Mouse (Mus musculus): ENCODE data around the gene Gm2381. TPM values are rescaled to one million over a fixed set of nuclear protein-coding genes. Genes with fewer than 3 reads are reported as not detected.
"Not testable (repeated sequence)": the region's sequence is repeated elsewhere in the genome, so short reads cannot be mapped to it uniquely, and the experiment has no call there.

Gene Gm2381
- polyA plus RNA-seq (2012; fragmentation: generic; extraction: Trizol) = 0.05 TPM
- long read RNA-seq, experiment 1 = 0 reads
- long read RNA-seq, experiment 2, full-length matches to known transcripts = 1 of 1 reads
- long read RNA-seq, experiment 2, partial matches to known transcripts = 0 of 1 reads
- long read RNA-seq, experiment 2, other reads (novel, unspliced or antisense) = 0 of 1 reads

DNA sequence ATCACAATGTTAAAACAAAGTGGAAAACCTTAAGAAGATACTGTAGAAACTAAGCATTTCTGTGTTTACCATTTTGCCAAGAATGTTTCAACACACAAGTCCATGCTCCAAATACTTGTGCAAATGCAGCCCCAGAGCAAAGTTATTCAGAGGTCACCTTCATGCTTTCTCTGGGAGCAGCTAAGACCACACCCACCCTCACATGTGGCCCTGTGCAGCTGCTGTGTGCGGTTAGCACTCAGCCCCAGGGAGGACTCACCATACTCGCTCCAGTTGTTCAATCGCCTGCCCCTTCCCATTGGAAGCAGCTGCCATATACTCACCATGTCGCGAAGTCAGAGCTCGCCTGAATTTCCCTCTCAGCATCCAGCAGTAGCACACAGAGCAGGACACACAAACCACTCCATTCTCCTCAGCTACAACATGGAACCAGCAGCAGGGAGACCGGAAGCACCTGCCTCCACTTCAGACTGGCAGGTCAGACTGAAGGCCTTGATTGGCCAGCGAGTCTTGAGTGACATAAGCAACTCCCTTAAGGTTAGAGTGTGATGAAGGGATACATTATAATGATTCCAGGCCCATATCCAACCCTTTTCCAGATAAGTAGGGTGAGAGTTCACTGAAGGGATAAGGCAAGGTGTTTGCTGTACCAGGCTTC lies at the start of gene Gm2381:
Gm2381 (minus strand) TSS at position 434 of the 658 bp plus-strand sequence.
- H3K79me3 ChIP-seq (ENCODE audit: low read depth); H3K4me3 ChIP-seq (ENCODE audit: insufficient read depth, poor library complexity, severe bottlenecking); H3ac ChIP-seq (ENCODE audit: control insufficient read depth, insufficient read length, low read depth); H3K27me3 ChIP-seq (ENCODE audit: control insufficient read depth, insufficient read depth, insufficient read length); H3K79me2 ChIP-seq (ENCODE audit: control insufficient read depth, insufficient read depth); H3K36me3 ChIP-seq (ENCODE audit: control insufficient read depth, insufficient read depth): not testable (repeated sequence)

GRCm38 (mm10) chr7:42898067-42898466 lies 31.0 kb upstream of the Gm2381 start:
- not testable (repeated sequence) for H3K27me3 ChIP-seq (ENCODE audit: control insufficient read depth, insufficient read depth, insufficient read length); H3K36me3 ChIP-seq (ENCODE audit: control insufficient read depth, insufficient read depth); H3K4me3 ChIP-seq (ENCODE audit: insufficient read depth, poor library complexity, severe bottlenecking); H3K79me3 ChIP-seq (ENCODE audit: low read depth); H3K79me2 ChIP-seq (ENCODE audit: control insufficient read depth, insufficient read depth); H3ac ChIP-seq (ENCODE audit: control insufficient read depth, insufficient read length, low read depth)

- Histone ChIP-seq H3ac (ENCODE audit: control insufficient read depth, insufficient read length, low read depth) (no peak overlapping the region), H3K27me3 (ENCODE audit: control insufficient read depth, insufficient read depth, insufficient read length) (no peaks in the 10 kb centered on the region), H3K4me3 (ENCODE audit: insufficient read depth, poor library complexity, severe bottlenecking) (no peak overlapping the region), H3K79me3 (ENCODE audit: low read depth) (no peaks in the 10 kb centered on the region), H3K36me3 (ENCODE audit: control insufficient read depth, insufficient read depth) (no peaks in the 10 kb centered on the region), H3K79me2 (ENCODE audit: control insufficient read depth, insufficient read depth) (no peaks in the 10 kb centered on the region)
- no peak for TF ChIP-seq MAX (IDR thresholded peaks at IDR 0.05)
- no peak for TF ChIP-seq MYOG (IDR thresholded peaks at IDR 0.05; ENCODE audit: control insufficient read depth, extremely low read depth, insufficient read length)
- TF ChIP-seq MYOD1 (IDR thresholded peaks at IDR 0.05; ENCODE audit: control insufficient read depth, insufficient read length, low read depth) = no peak
These were observed 11.1 kb upstream of the Gm2381 start for GRCm38 (mm10) chr7:42878090-42878489.

- H3ac ChIP-seq (ENCODE audit: control insufficient read depth, insufficient read length, low read depth); H3K27me3 ChIP-seq (ENCODE audit: control insufficient read depth, insufficient read depth, insufficient read length); H3K79me2 ChIP-seq (ENCODE audit: control insufficient read depth, insufficient read depth); H3K36me3 ChIP-seq (ENCODE audit: control insufficient read depth, insufficient read depth); H3K4me3 ChIP-seq (ENCODE audit: insufficient read depth, poor library complexity, severe bottlenecking); H3K79me3 ChIP-seq (ENCODE audit: low read depth): not testable (repeated sequence)
These were observed 28.7 kb downstream of the Gm2381 start for GRCm38 (mm10) chr7:42838366-42838765.

DNA sequence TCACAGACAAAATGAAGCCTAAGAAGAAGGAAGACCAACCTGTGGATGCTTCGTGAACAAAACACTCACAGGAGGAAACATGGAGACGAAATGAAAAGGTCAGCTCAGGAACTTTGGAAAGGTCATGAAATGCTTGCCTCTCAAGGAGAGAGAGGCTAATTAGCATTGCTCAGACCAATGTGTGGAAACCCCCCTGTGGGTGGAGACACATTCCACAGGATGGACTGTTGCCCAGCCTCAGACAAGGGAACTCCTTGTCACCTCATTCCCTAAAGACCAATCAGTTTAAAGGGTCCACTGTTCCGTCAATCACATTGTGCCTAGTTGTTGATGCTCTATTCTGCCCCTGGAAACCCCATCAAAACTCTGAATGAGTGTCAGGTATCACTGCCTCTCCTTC lies 34.8 kb downstream of the Gm2381 start:
- no peak overlapping the region for H3ac ChIP-seq (ENCODE audit: control insufficient read depth, insufficient read length, low read depth)
- no peaks in the 10 kb centered on the region for H3K36me3 ChIP-seq (ENCODE audit: control insufficient read depth, insufficient read depth)
- no peaks in the 10 kb centered on the region for H3K79me2 ChIP-seq (ENCODE audit: control insufficient read depth, insufficient read depth)
- no peaks in the 10 kb centered on the region for H3K27me3 ChIP-seq (ENCODE audit: control insufficient read depth, insufficient read depth, insufficient read length)
- H3K4me3 ChIP-seq (ENCODE audit: insufficient read depth, poor library complexity, severe bottlenecking) = no peak overlapping the region
- TF ChIP-seq MYOD1 (IDR thresholded peaks at IDR 0.05; ENCODE audit: control insufficient read depth, insufficient read length, low read depth) (no peak), CEBPB (IDR thresholded peaks at IDR 0.05; ENCODE audit: low read depth) (no peak), MAX (IDR thresholded peaks at IDR 0.05) (no peak), CTCF (IDR thresholded peaks at IDR 0.05; ENCODE audit: control insufficient read depth, insufficient read depth, insufficient read length) (no peak), MYOG (IDR thresholded peaks at IDR 0.05; ENCODE audit: control insufficient read depth, extremely low read depth, insufficient read length) (no peak), USF1 (IDR thresholded peaks at IDR 0.05; ENCODE audit: low read depth) (no peak), FOSL1 (IDR thresholded peaks at IDR 0.05; ENCODE audit: insufficient read depth, low read length, poor library complexity, severe bottlenecking) (no peak)
- H3K79me3 ChIP-seq (ENCODE audit: low read depth) = no peaks in the 10 kb centered on the region

DNA sequence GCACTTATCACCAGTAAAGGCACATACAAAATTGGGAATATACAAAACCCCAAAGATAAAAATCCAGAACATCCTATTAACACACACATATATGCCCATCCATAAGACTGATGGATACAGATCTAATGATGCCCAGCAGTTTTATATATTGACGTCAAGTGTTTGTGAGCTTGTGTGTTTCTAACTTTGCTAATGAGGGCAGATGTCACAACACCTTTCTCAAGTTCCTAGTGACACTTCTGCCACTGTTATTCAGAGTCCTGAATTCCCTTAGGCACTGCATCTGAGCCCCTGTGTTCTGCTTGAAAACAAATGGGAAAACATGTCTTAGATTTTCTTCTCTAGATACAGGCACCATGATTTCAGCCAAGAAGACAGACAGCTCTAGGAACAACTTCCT lies 73.6 kb downstream of the Gm2381 start, which contains the start of gene Vmn2r62:
Vmn2r62 (minus strand) TSS at position 101 of the 400 bp plus-strand sequence.
- not testable (repeated sequence) for H3K36me3 ChIP-seq (ENCODE audit: control insufficient read depth, insufficient read depth); H3K79me3 ChIP-seq (ENCODE audit: low read depth); H3K4me3 ChIP-seq (ENCODE audit: insufficient read depth, poor library complexity, severe bottlenecking)

More for the DNA sequence above, 73.6 kb downstream of the Gm2381 start, which contains the start of gene Vmn2r62:
- H3ac ChIP-seq (ENCODE audit: control insufficient read depth, insufficient read length, low read depth); H3K27me3 ChIP-seq (ENCODE audit: control insufficient read depth, insufficient read depth, insufficient read length); H3K79me2 ChIP-seq (ENCODE audit: control insufficient read depth, insufficient read depth): not testable (repeated sequence)

Other genes starting within 250 kb of the Gm2381 start
- 0.34 TPM for gene Zfp976, start 224.6 kb downstream of the Gm2381 start, polyA plus RNA-seq (2012; fragmentation: generic; extraction: Trizol)
- gene Zfp975, start 174.5 kb downstream of the Gm2381 start, polyA plus RNA-seq (2012; fragmentation: generic; extraction: Trizol) = 0.40 TPM
- gene Gm17067, start 140.2 kb downstream of the Gm2381 start, polyA plus RNA-seq (2012; fragmentation: generic; extraction: Trizol) = 0.06 TPM
- not detected for gene Vmn2r62, start 73.7 kb downstream of the Gm2381 start, polyA plus RNA-seq (2012; fragmentation: generic; extraction: Trizol)
- gene Vmn2r63, start 66.6 kb upstream of the Gm2381 start, polyA plus RNA-seq (2012; fragmentation: generic; extraction: Trizol) = under 0.01 TPM
- gene Gm9268, start 151.5 kb upstream of the Gm2381 start, polyA plus RNA-seq (2012; fragmentation: generic; extraction: Trizol) = not detected
- gene Zfp936, start 247.0 kb upstream of the Gm2381 start, polyA plus RNA-seq (2012; fragmentation: generic; extraction: Trizol) = 0.20 TPM

Data from C2C12 (cell line).